Mouse (Mus musculus): ENCODE measurements around the gene Btbd18. TPM values are rescaled to one million over a fixed set of nuclear protein-coding genes. Genes with fewer than 3 reads are reported as not detected.
"Not testable (repeated sequence)": the region's sequence is repeated elsewhere in the genome, so short reads cannot be mapped to it uniquely, and the experiment has no call there.

The Btbd18 gene
- polyA plus RNA-seq, 1 experiment from 2014 or later, result 0.18 TPM

GRCm38 (mm10) chr2:84649674-84650073 is 9.2 kb upstream of the Btbd18 start:
- no peak for ATAC-seq (ENCODE audit: insufficient read depth, low FRiP score, low read depth)
- WGBS, result under 1% methylated on average over 10 of the region's 10 CpGs
- Histone ChIP-seq H3K27ac (peak overlapping the region; percentile 99), H3K36me3 (no peaks in the 10 kb centered on the region), H3K27me3 (replicated peaks) (no peaks in the 10 kb centered on the region), H3K9ac (peak overlapping the region; percentile 69), H3K4me2 (peak overlapping the region; percentile 50), H3K4me3 (replicated peaks) (peak overlapping the region; percentile 63), H3K9me3 (no peaks in the 10 kb centered on the region), H3K4me1 (peaks cover 5% of the 10 kb centered on the region; the same call in 1 of the 2 replicates)

- Histone ChIP-seq H3K4me2 (peak within 1 kb of the TSS; percentile 55), H3K27me3 (replicated peaks) (no peaks in the 10 kb centered on the region), H3K9me3 (no peaks in the 10 kb centered on the region), H3K27ac (peak within 1 kb of the TSS; percentile 99), H3K4me3 (replicated peaks) (peak within 1 kb of the TSS; percentile 63), H3K36me3 (no peaks in the 10 kb centered on the region), H3K9ac (peak within 1 kb of the TSS; percentile 69), H3K4me1 (peaks cover 5% of the 10 kb centered on the region; the same call in 1 of the 2 replicates)
- ATAC-seq (ENCODE audit: insufficient read depth, low FRiP score, low read depth), result peak; percentile 99
- WGBS, result under 1% methylated on average over 15 of the region's 15 CpGs
Measured at GRCm38 (mm10) chr2:84650464-84651195, 8.2 kb upstream of the Btbd18 start, which contains the start of gene Ctnnd1. Gene Ctnnd1 (minus strand): TSS chr2:84650765.

- Histone ChIP-seq H3K9me3 (no peaks in the 10 kb centered on the region), H3K4me2 (no peak overlapping the region)
- ATAC-seq (ENCODE audit: insufficient read depth, low FRiP score, low read depth), result no peak
Measured at GRCm38 (mm10) chr2:84653354-84653753, 5.5 kb upstream of the Btbd18 start.

GRCm38 (mm10) chr2:84655864-84656263 is 3.0 kb upstream of the Btbd18 start:
- Histone ChIP-seq H3K9me3 (no peaks in the 10 kb centered on the region), H3K27ac (no peak overlapping the region), H3K27me3 (replicated peaks) (no peaks in the 10 kb centered on the region), H3K4me1 (no peaks in the 10 kb centered on the region), H3K4me3 (replicated peaks) (no peak overlapping the region), H3K4me2 (no peak overlapping the region), H3K36me3 (no peaks in the 10 kb centered on the region), H3K9ac (no peak overlapping the region)
- 64% methylated on average over 1 of the region's 1 CpGs for WGBS
- ATAC-seq (ENCODE audit: insufficient read depth, low FRiP score, low read depth), result no peak

More at GRCm38 (mm10) chr2:84653354-84653753, 5.5 kb upstream of the Btbd18 start:
- Histone ChIP-seq H3K4me1 (no peaks in the 10 kb centered on the region), H3K9ac (no peak overlapping the region), H3K27me3 (replicated peaks) (no peaks in the 10 kb centered on the region), H3K27ac (no peak overlapping the region), H3K4me3 (replicated peaks) (no peak overlapping the region), H3K36me3 (no peaks in the 10 kb centered on the region)

GRCm38 (mm10) chr2:84660253-84660652 is 1.4 kb downstream of the Btbd18 start:
- 57% methylated on average over 3 of the region's 3 CpGs for WGBS
- no peaks in the 10 kb centered on the region for H3K27me3 ChIP-seq (replicated peaks)
- no peak overlapping the region for H3K4me3 ChIP-seq (replicated peaks)
- H3K9ac ChIP-seq, result no peak overlapping the region
- H3K4me1 ChIP-seq, result no peaks in the 10 kb centered on the region
- H3K4me2 ChIP-seq, result no peak overlapping the region
- ATAC-seq (ENCODE audit: insufficient read depth, low FRiP score, low read depth), result peak; percentile 58
- no peak overlapping the region for H3K27ac ChIP-seq
- H3K36me3 ChIP-seq, result no peaks in the 10 kb centered on the region
- H3K9me3 ChIP-seq, result no peaks in the 10 kb centered on the region

- Histone ChIP-seq H3K4me1 (no peaks in the 10 kb centered on the region), H3K4me2 (no peak overlapping the region), H3K4me3 (replicated peaks) (no peak overlapping the region), H3K27me3 (replicated peaks) (no peaks in the 10 kb centered on the region), H3K36me3 (no peaks in the 10 kb centered on the region), H3K9ac (no peak overlapping the region), H3K9me3 (no peaks in the 10 kb centered on the region), H3K27ac (no peak overlapping the region)
- 27% methylated on average over 2 of the region's 2 CpGs for WGBS
- no peak for ATAC-seq (ENCODE audit: insufficient read depth, low FRiP score, low read depth)
Measured at GRCm38 (mm10) chr2:84662866-84663265, 4.0 kb downstream of the Btbd18 start.

- H3K4me3 ChIP-seq (replicated peaks), result no peak overlapping the region
- no peak overlapping the region for H3K9ac ChIP-seq
- H3K27ac ChIP-seq, result peak overlapping the region; percentile 40; the same call in 1 of the 2 replicates
- H3K9me3 ChIP-seq, result no peaks in the 10 kb centered on the region
- WGBS, result 54% methylated on average over 12 of the region's 12 CpGs
- H3K27me3 ChIP-seq (replicated peaks), result no peaks in the 10 kb centered on the region
- ATAC-seq (ENCODE audit: insufficient read depth, low FRiP score, low read depth), result no peak
- peaks cover 4% of the 10 kb centered on the region; the same call in 1 of the 2 replicates for H3K36me3 ChIP-seq
- 0 out of 2 replicates have a peak, but pooled peaks cover 3% of the 10 kb centered on the region for H3K4me1 ChIP-seq
- H3K4me2 ChIP-seq, result no peak overlapping the region
Measured at GRCm38 (mm10) chr2:84666081-84666480, 7.2 kb downstream of the Btbd18 start.

- Histone ChIP-seq H3K4me1 (0 out of 2 replicates have a peak, but pooled peaks cover 4% of the 10 kb centered on the region), H3K4me3 (replicated peaks) (peak overlapping the region; percentile 91), H3K27ac (peak overlapping the region; percentile 91), H3K36me3 (peaks cover 11% of the 10 kb centered on the region), H3K9ac (peak overlapping the region; percentile 86), H3K27me3 (replicated peaks) (no peaks in the 10 kb centered on the region), H3K4me2 (peak overlapping the region; percentile 71), H3K9me3 (no peaks in the 10 kb centered on the region)
- ATAC-seq (ENCODE audit: insufficient read depth, low FRiP score, low read depth), result peak; percentile 73
- 3% methylated on average over 39 of the region's 39 CpGs for WGBS
Measured at GRCm38 (mm10) chr2:84669828-84670568, 11.1 kb downstream of the Btbd18 start.

- Histone ChIP-seq H3K27ac (peak within 1 kb of the TSS; percentile 91), H3K9me3 (no peaks in the 10 kb centered on the region), H3K27me3 (replicated peaks) (no peaks in the 10 kb centered on the region), H3K4me2 (peak within 1 kb of the TSS; percentile 71), H3K4me1 (0 out of 2 replicates have a peak, but pooled peaks cover 4% of the 10 kb centered on the region), H3K4me3 (replicated peaks) (peak within 1 kb of the TSS; percentile 91), H3K9ac (peak within 1 kb of the TSS; percentile 86), H3K36me3 (peaks cover 11% of the 10 kb centered on the region)
- WGBS, result under 1% methylated on average over 20 of the region's 20 CpGs
- ATAC-seq (ENCODE audit: insufficient read depth, low FRiP score, low read depth), result peak; percentile 96
Measured at GRCm38 (mm10) chr2:84670569-84670933, 11.7 kb downstream of the Btbd18 start, which contains the start of gene Selenoh. Gene Selenoh (minus strand): TSS chr2:84670770.

- H3K27ac ChIP-seq; H3K4me2 ChIP-seq; H3K4me1 ChIP-seq; ATAC-seq (ENCODE audit: insufficient read depth, low FRiP score, low read depth); H3K27me3 ChIP-seq (replicated peaks); H3K4me3 ChIP-seq (replicated peaks); H3K9ac ChIP-seq; H3K9me3 ChIP-seq: not testable (repeated sequence)
- 60% methylated on average over 4 of the region's 5 CpGs for WGBS
- H3K36me3 ChIP-seq, result peaks cover 14% of the 10 kb centered on the region
Measured at GRCm38 (mm10) chr2:84671535-84671934, 12.7 kb downstream of the Btbd18 start.

GRCm38 (mm10) chr2:84677270-84677967 is 18.5 kb downstream of the Btbd18 start:
- WGBS, result 7% methylated on average over 22 of the region's 22 CpGs
- no peaks in the 10 kb centered on the region for H3K27me3 ChIP-seq (replicated peaks)
- H3K27ac ChIP-seq, result peak overlapping the region; percentile 73
- 0 out of 2 replicates have a peak, but pooled peaks cover 5% of the 10 kb centered on the region for H3K4me1 ChIP-seq
- H3K9me3 ChIP-seq, result no peaks in the 10 kb centered on the region
- H3K36me3 ChIP-seq, result peaks cover 13% of the 10 kb centered on the region; the same call in 1 of the 2 replicates
- H3K4me3 ChIP-seq (replicated peaks), result peak overlapping the region; percentile 83
- ATAC-seq (ENCODE audit: insufficient read depth, low FRiP score, low read depth), result peak; percentile 27
- H3K9ac ChIP-seq, result peak overlapping the region; percentile 76
- H3K4me2 ChIP-seq, result peak overlapping the region; percentile 79

All from stomach, embryonic 15.5 days (tissue).